Mouse (Mus musculus): ENCODE measurements around the gene Mmp11. TPM values are rescaled to one million over a fixed set of nuclear protein-coding genes. Genes with fewer than 3 reads are reported as not detected.
A peak's percentile ranks its signal among the peaks of the same experiment; 100 is the strongest.
"Not testable (repeated sequence)": the region's sequence is repeated elsewhere in the genome, so short reads cannot be mapped to it uniquely, and the experiment has no call there.

The Mmp11 gene
- total RNA-seq, 2 experiments from 2014 or later: 2.5 to 2.8 TPM

- H3K4me3 ChIP-seq: no peak overlapping the region
- H3K27ac ChIP-seq: peak overlapping the region; percentile 57
- intact Hi-C loops (cut with DNase I): no loop called here
These were observed 25.6 kb downstream of the Mmp11 start for GRCm38 (mm10) chr10:75910698-75911097.

GRCm38 (mm10) chr10:75906882-75907281 lies 29.4 kb downstream of the Mmp11 start:
- TF ChIP-seq CTCF (IDR thresholded peaks at IDR 0.05): no peak
- Histone ChIP-seq H3K27ac (no peak overlapping the region), H3K4me3 (no peak overlapping the region)
- no peak for DNase-seq
- intact Hi-C loops (cut with DNase I): no loop called here

More at GRCm38 (mm10) chr10:75910698-75911097, 25.6 kb downstream of the Mmp11 start:
- DNase-seq: no peak
- TF ChIP-seq CTCF (IDR thresholded peaks at IDR 0.05): no peak

DNA sequence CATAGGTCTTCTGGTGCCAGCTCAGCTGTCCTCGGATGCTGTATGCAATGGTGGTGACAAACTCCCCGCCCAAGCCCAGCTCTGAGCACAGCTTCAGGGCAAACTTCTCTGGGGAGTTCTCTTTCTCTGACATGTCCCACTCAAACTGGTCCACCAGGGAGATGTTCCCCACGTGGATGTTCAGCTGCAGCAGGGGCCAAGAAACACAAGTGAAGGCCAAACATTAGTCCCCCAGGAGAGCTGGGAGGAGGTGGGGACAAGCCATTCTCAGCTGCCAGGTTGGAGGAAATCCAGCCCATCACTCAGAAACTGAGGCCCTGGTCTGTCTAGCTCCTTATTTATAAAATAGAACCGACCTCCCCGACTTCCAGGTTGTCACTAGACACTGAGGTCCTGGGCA lies 31.9 kb downstream of the Mmp11 start:
- no peak for TF ChIP-seq CTCF (IDR thresholded peaks at IDR 0.05)

DNA sequence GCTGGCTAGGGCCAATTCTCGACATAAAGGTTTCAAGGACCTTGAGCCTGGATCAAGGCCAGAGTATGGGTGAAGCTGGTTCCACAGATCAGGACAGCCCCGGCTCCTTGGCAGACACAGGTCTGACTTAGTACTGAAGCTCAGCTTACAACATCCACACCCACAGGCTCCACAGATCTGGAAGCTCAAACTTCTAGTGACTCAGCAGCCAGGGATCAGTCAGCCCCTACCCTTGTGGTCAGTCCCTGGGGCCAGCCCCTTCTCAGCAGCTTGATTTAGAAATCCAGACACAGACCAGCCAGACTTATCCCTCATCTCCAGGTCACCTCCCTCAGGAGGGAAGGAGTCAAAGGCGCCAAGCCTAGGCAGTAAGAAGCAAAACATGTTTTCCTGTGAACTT lies 37.5 kb downstream of the Mmp11 start:
- intact Hi-C loops (cut with DNase I): loop anchor here (2.0 to 5.0 kb wide), 2 partner anchors 18 to 38 kb away; partner anchors contain the start of gene Mmp11
- Histone ChIP-seq H3K27ac (peak overlapping the region; percentile 90), H3K4me3 (no peak overlapping the region; the same call in 1 of the 2 replicates)
- DNase-seq: peak; percentile 87
- TF ChIP-seq CTCF (IDR thresholded peaks at IDR 0.05): no peak

More for the DNA sequence above, 31.9 kb downstream of the Mmp11 start:
- no peak overlapping the region for H3K4me3 ChIP-seq
- peak overlapping the region; percentile 48 for H3K27ac ChIP-seq
- intact Hi-C loops (cut with DNase I): no loop called here
- no peak for DNase-seq

DNA sequence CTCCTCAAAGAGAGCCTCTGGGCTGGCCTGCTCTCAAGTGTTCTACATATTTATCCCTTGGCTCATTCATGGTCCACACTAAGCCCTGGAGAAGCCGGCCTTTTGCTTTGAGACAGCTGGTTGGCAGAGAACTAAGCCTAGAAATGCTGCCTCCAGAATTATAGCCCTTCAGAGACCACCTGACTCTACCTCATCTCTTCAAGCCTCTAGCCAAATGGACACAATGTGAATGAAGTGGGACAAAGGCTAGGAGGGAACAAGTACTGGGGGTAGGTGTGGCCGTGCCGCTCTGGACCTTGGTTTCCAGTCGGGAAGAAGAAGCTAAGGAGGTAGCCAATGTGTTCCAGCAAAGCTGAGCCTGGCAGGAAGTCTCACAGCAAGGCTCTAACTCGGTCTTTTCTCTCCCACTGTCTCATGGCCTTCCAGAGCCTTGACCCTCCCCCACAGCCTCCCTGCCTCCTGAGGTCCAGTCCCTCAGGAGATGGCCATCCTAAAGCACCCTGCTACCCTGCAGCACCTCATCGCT lies 38.2 kb downstream of the Mmp11 start:
- TF ChIP-seq CTCF (IDR thresholded peaks at IDR 0.05): no peak
- intact Hi-C loops (cut with DNase I): loop anchor here (2.0 to 5.0 kb wide), 2 partner anchors 19 to 39 kb away; partner anchors contain the start of gene Mmp11
- Histone ChIP-seq H3K4me3 (no peak overlapping the region), H3K27ac (peak overlapping the region; percentile 90)
- DNase-seq: no peak

DNA sequence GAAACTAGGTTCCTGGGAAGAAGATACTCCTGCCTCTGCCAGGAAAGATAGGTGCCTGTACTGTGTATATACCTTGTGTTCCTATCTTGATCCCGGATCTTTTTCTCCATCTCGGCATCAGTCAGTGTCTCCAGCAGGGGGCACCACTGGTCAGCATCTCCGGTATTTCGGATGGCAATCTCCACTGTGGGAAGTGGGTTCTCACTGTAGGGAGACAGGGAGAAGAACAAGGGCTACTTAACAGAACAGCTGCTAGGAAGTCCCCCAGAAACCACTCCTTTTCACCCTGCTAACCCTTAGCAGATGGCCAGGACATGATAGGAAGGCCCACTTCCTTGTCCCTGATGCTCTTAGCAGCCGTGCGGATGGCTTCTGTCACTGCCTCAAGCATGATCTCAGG lies 38.9 kb downstream of the Mmp11 start:
- intact Hi-C loops (cut with DNase I): loop anchor here (1.0 to 5.0 kb wide), 2 partner anchors 40 to 54 kb away; partner anchors contain the start of gene Mmp11
- Histone ChIP-seq H3K4me3 (no peak overlapping the region), H3K27ac (peak overlapping the region; percentile 90)
- TF ChIP-seq CTCF (IDR thresholded peaks at IDR 0.05): peak; percentile 83
- DNase-seq: peak; percentile 85

DNA sequence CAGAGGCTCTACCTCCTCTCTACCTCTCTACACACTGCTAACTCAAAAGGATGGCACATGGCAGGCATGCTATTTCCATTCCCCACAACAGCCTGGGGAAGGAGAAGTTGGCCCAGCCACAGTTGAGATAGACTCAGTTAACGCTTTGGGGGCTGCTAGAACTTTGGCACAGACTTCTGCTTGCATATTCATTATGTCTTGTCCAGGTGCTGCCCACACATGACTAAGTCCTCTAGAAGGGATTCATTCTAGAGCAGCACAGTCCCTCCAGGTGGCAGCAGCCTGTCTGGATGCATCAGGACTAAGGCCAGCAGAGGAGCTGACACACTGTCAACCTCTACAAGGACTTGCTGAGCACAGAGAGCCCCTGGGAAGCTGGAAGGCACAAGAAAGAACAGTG lies 40.1 kb downstream of the Mmp11 start:
- Histone ChIP-seq H3K4me3 (no peak overlapping the region), H3K27ac (no peak overlapping the region)
- TF ChIP-seq CTCF (IDR thresholded peaks at IDR 0.05): no peak
- DNase-seq: no peak
- intact Hi-C loops (cut with DNase I): loop anchor here (5.0 kb wide), 1 partner anchor 41 kb away; the partner anchor contains the start of gene Mmp11

GRCm38 (mm10) chr10:75895730-75896129 lies 40.6 kb downstream of the Mmp11 start:
- Histone ChIP-seq H3K27ac (no peak overlapping the region), H3K4me3 (no peak overlapping the region)
- no peak for DNase-seq
- TF ChIP-seq CTCF (IDR thresholded peaks at IDR 0.05): no peak
- intact Hi-C loops (cut with DNase I): loop anchor here (5.0 kb wide), 1 partner anchor 42 kb away; the partner anchor contains the start of gene Mmp11

DNA sequence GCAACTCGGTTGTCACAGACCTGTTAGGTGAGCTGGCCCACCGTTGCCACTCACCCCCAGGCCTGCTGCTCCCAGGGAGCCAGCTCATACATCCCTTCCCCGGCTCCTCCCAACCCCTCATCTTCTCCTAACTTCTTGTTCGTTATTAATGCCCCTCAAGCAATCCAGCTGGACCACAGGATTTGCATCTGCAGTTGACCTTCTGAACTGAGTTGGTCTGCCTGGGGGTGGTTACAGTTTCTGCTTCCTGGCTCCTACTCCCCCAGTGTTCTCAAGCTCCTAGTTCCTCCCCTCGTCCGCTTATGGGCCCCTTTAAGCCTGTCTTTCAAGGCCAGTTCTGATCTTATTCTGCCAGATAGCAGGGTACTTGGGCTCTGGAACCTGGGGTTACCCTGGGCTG lies 41.7 kb downstream of the Mmp11 start:
- H3K4me3 ChIP-seq: no peak overlapping the region
- intact Hi-C loops (cut with DNase I): no loop called here
- no peak for TF ChIP-seq CTCF (IDR thresholded peaks at IDR 0.05)
- DNase-seq: no peak
- H3K27ac ChIP-seq: no peak overlapping the region

- TF ChIP-seq CTCF (IDR thresholded peaks at IDR 0.05): no peak
- intact Hi-C loops (cut with DNase I): no loop called here
- DNase-seq: peak; percentile 93
- Histone ChIP-seq H3K27ac (0 out of 2 replicates have a peak within 1 kb of the TSS, but pooled peaks have one; percentile 24), H3K4me3 (peak within 1 kb of the TSS; percentile 74)
These were observed 43.1 kb downstream of the Mmp11 start, which contains the start of gene Derl3 for GRCm38 (mm10) chr10:75893089-75893750. TSS of gene Derl3 (plus strand) at chr10:75893413.

DNA sequence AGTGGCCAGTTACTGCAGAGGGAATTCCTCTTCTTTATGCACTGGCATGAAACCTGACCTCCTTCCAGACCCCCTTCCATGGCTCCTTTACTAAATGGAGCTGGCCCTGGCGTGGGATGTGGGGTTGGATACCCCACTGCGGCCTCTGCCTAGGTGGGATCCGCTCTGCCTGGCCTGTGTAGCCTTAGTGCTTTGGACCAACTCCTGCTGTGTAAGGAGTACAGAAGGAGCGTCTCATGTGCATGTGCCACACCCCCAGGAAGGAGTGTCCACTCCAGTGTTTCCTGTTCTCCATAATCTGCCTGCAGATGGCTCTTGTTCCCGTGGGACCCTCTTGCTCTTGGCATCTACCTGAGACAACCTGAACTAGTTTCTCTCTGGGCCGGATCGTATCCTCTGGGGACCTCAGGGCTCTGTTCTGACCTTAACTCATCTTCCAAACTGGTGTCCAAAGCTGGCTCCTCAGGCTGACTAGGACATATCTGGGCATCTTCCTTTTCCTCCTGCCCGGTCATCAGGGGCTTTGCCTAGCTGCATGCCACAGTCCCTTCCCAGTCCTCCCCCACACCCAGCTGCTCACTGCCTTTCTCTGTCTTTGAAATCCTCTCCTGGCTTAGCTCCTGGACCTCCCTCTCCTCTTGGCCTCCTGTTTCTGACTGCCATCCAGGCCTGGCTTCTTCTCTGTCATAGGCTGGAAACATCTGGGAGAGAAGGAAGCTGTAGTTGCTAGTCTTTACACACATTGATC lies 46.7 kb downstream of the Mmp11 start:
- DNase-seq: no peak
- TF ChIP-seq CTCF (IDR thresholded peaks at IDR 0.05): no peak
- Histone ChIP-seq H3K4me3 (no peak overlapping the region), H3K27ac (no peak overlapping the region)
- intact Hi-C loops (cut with DNase I): no loop called here

- DNase-seq; H3K4me3 ChIP-seq; H3K27ac ChIP-seq; intact Hi-C loops (cut with DNase I): not testable (repeated sequence)
These were observed 48.8 kb downstream of the Mmp11 start for GRCm38 (mm10) chr10:75887504-75887903.

DNA sequence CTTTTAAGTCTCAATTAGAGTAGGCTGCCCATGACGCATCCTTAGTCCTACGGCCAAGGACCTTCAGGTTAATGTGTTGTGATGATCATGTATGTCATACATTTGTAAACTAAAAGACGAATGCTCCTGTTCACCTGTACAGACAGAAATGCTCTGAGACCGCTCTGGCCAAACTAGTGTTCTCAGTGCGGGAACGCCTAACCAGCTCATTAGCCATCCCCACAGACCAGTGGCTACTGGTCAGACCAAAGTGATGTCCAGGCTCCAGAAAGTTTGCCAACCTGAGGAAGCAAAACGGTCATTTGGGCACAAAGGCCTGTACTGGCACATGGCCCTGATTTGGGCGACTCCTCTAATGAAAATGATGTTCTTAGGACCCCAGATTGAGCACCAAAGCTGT lies 51.6 kb downstream of the Mmp11 start:
- DNase-seq: no peak
- TF ChIP-seq CTCF (IDR thresholded peaks at IDR 0.05): no peak
- Histone ChIP-seq H3K4me3 (no peak overlapping the region), H3K27ac (no peak overlapping the region)
- intact Hi-C loops (cut with DNase I): no loop called here
